Mouse (Mus musculus): ENCODE data around the gene Rplp0. TPM values are rescaled to one million over a fixed set of nuclear protein-coding genes. Genes with fewer than 3 reads are reported as not detected.

Rplp0 gene
- total and polyA plus RNA-seq, 3 experiments = 758 to 1,198 (median 884) TPM

DNA sequence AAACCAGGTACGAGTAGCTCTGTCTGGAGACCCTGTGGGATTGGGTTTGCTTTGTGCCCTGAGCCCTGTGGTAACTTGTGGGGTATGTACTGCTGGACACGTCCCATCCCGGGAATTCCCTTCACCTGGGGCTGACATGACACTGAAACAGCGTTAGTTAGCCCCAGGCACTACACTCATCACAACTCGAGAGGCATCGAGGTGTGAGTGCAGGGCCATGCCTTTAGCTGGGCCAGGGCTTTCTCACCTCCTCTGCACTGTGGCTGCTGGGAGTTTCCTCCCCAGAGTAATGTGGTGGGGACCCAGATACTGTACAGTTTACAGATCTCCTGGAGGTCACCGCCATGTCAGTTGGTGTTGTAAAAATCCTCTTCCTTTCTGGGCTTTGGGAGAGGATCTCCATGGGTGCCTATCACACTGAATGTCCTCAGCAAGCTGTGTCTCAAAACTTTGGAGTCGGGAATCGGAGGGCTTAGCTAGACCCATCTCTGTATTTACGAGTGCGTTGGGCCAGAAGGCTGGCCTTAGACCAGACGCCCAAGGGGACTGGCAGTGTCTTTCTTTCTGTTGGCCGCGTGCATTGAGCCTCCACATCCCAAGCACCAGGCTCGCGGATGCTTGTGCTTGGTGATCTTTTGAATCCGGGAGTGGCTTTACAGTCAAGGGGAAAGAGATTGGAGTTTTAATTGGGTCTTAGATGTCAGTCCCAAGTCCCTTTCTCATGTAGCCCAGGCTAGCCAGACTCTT lies 32.6 kb upstream of the Rplp0 start:
- no peak for DNase-seq

DNA sequence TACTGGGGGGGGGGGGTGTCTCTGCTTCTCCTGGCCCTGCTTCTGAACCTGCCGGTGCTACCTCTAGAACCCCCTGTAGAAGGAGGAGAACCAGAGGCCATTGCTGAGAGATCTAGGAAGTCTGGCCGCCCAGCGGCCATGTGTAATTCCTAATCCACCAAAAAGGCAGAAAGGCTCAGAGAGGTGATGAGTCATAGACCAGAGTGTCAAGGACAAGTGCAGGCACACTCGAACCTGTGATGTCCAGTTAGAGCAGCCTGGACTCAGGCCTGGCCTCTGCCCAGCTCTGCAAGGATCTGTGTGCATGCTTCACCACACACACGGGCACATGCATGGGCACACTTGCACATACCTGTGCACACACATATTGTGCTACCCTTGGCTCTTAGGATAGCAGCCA lies 31.1 kb upstream of the Rplp0 start:
- peak; percentile 65 for DNase-seq

DNA sequence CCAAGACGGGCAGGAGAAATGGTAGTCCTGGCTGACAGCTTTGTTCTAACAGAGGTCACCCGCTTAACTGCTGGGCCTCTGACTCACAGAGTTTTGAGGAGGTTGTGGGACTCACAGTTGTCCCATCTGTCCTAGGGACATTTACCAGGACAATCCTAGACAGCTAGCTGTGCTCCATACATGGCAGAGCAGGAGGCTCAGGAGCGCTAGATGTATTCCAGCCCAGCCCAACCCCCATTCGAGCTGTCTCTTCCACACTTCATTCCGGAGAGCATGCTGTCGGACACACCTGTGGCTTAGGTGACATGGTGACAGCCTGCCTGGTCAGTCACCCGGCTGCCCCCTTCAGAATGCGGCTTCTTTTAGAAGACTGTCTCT lies 29.9 kb upstream of the Rplp0 start:
- DNase-seq = no peak

DNA sequence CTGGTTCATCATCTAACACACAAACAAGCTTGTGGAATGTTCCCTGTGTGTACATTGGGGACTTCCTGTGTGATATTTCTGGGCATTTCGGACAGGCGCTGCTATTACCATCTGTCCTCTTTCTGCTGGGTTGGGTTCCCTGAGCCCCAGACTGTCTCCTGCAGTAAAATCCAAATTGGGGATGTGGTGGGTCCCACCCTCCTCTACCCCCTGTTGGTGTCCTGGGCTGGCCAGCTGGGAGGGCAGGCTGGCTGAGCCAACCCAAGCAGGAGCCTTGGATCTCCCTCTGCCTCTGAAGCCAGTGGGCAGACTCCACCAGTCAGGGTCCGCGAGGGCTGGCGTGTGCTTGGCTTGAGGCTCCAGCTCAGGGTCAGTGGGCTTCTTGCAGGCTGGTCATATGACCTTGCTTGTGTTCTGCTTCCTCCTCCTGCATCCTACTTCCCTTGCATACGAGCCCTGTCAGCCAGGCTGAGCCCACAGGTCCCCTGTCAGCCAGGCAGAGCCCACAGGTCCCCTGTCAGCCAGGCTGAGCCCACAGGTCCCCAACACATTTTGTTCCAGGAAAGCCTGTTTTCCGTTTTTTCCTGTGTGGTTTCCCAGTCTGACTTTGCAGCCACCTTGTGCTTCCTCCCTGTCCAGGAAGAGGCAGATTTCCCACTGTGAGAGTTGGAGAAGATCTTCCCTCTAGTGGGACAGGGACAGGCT lies 29.4 kb upstream of the Rplp0 start:
- no peak for DNase-seq

GRCm38 (mm10) chr5:115530447-115530809 lies 28.8 kb upstream of the Rplp0 start:
- DNase-seq = no peak

DNA sequence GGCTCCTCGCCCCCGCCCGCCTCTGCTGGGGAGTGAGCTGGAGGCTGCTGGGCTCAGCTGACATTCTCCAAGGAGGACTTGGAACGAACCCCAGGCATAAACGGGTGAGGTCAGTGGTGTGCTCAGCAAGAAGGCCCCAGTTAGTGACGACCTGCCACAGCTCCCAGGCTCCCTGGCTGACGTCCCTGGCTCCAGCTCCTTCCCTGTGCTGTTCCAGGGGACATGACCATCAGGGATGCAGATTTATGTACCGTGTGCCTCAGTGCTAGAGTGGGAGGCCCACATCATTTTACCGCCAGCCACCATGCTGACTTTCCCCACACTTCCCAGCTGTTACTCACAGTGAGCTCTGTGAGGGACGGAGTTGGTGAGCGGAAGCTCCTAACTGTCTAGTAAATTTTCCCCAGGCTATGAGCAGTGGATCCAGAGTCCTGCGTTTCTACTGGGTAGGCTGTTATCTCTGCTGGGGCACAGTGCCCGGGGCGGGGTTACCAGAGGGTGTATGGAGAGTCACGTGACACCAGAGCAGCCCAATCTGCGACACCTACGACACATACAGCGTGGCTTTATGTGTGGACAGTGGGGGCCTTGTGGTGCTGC lies 27.5 kb upstream of the Rplp0 start:
- DNase-seq = peak; percentile 86

DNA sequence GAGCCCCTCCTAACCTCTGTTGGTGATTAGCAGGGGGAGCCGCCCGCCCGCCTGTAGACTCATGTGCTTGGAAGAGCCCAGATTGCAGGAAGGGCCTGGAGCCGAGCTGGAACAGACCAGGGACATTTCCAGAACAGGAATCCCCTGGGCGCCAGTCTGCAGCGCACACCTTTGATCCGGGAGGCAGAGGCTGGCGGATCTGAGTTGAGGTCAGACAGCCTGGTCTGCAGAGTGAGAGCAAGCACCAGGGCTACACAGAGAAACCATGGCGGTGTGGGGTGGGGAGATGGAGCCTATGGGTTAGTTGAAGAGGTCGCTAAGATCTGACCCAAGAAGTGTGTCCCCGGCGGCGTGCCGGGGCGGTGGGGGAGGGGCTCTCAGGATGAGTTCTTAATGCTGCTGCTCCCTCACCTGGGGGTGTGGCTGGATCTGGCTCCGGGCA lies 25.0 kb upstream of the Rplp0 start:
- DNase-seq = peak; percentile 76

GRCm38 (mm10) chr5:115534856-115535255 lies 24.4 kb upstream of the Rplp0 start:
- DNase-seq = peak; percentile 58

- peak; percentile 35 for DNase-seq
These were observed 23.6 kb upstream of the Rplp0 start for GRCm38 (mm10) chr5:115535635-115536034.

DNA sequence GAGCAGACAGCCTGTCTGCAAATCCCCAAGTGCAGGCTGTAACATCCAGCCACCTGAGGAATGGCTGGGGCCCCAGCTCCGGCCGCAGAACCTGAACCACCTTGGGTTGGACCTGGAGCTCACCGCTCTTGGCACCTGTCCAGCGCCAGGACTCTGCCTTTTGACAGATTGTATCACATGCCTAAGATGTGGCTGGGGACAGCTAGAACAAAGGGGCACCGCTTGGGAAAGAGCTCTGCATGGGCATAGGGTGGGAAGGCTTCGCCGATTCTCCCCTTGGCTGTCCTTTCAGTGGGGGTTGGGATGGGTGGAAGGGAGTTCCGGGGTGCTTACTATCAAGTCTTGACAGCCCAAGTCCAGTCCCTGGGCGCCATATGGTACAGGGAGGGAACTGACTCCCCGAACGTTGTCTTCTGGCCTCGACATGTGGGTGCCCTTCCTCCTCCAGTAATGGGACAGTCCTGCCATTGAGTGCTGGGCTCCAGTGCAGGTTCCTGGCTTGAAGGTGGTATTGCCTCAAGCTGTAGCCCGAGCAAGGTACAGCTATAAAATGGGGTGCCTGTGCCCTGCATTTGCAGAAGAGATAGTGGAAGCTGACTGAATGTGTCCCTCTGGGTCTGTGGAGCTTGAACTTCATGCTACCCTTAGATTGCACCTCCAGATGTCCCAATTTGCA lies 21.1 kb upstream of the Rplp0 start:
- no peak for DNase-seq

GRCm38 (mm10) chr5:115538693-115539043 lies 20.6 kb upstream of the Rplp0 start:
- DNase-seq = peak; percentile 91

GRCm38 (mm10) chr5:115542635-115543384 lies 16.5 kb upstream of the Rplp0 start:
- DNase-seq = no peak

DNA sequence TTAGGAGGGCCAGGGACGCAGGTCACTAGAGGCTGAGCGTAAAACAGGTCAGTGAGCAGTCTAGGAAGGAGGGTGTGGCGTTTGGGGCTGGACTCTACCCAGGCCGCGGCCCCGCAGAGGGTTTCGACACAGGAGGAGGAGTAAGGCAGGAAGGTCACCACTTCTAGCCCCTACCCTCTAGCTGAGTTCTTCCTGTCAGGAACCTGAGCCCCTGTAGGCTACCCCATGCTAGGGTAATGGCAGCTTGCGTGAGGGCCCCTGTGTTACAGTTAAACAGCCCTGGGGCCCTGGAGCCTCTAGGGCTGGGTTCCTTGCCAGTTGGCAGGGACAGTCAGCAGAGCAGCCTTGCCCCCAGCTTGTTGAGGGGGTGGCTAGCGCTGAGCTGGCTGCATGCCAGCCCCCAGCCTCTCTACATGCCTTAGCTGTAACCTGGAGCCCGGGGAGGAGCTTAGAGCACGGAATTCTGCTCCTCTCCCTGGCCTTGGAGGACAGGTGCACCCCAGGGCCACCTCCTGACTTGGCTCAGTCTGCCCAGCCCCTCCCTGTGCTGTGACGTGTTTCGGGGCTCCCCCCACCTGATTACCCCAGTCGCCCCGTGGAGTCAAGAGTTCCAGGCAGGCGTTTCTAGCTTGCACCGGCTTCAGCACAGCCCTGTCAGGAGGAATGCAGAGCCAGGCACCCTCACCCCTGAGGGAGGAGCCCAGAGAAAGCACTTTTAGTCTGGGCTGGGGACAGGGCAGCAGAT lies 15.6 kb upstream of the Rplp0 start:
- DNase-seq = peak; percentile 89

GRCm38 (mm10) chr5:115544655-115545185 lies 14.5 kb upstream of the Rplp0 start:
- no peak for DNase-seq

DNA sequence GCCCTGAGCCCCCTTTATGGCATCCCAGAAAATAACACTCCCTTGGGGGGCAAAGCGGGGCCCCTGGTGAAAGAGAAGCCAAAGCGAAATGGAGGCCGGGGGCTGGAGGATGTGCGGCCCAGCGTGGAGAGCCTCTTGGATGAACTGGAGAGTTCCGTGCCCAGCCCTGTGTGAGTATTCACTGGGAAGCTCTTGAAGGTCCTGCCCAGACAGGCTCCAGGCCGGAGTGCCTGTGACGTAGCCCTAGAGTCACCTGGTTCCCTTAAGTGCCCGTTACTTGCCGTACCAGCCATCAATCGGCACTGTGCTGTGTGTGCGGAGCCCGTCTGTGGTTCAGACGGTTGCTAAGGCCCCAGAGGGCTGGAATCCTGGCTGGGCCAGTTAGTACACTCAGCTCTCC lies 13.6 kb upstream of the Rplp0 start:
- DNase-seq = no peak

- no peak for DNase-seq
These were observed 12.7 kb upstream of the Rplp0 start for GRCm38 (mm10) chr5:115546536-115546935.

DNA sequence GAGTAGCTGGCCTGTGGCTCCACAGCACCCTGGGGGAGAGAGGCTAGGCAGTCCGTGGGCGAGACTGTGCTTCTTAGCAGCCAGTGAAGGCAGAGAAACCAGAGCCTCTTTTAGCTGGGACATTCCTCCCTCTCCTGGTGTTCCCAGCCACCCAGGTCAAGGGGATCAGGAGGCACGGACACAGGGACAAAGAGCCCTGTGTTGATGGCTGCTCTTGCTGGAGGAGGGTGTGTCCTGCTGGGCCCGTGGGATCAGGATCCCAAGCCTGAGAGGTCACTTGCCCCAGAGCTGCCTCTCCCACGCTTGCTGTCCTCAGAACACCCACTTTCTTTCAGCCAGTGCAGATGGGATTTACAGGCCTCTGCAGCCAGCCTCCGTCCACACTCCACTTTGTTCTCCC lies 12.3 kb upstream of the Rplp0 start:
- DNase-seq = no peak

- no peak for DNase-seq
These were observed 11.8 kb upstream of the Rplp0 start for GRCm38 (mm10) chr5:115547421-115547820.

DNA sequence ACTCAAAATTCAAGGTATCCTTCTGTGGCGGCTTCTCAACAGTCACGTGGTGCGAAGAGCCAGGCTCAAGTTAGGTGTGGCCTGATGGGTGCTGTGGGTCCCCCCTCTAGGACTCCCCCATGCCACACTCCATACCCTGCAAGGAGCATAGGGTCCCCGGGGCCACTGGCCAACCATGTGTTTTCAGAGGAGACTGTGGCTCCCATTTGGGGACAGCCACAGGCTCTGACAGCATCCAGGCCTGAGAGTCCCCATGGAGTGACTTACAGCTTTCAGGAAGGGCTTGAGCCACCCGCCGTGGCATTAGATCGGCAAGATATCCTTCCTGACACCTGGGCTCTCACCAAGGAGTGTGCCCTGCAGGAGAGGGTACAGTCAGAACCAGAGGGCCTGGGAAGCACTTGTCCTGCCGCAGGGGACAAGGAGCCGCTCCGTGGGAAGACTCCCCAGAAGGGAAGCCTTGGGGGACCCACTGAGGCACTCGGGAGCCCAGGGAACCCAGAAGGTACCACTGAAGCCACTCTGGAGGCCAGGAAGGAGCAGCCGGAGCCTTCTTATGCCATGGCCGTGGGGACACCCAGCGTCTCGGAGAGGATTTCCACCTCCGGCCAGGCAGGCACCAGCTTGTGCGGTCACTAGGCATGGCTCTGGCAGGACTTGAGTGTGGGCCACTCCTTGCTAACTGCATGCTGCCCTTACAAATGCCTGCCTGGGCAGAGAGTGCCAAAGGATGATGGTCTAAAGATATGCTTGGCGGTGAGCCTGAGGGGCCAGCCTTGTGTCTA lies 10.6 kb upstream of the Rplp0 start:
- no peak for DNase-seq

- DNase-seq = no peak
These were observed 8.7 kb upstream of the Rplp0 start for GRCm38 (mm10) chr5:115550482-115551005.
